Mouse (Mus musculus): ENCODE results near the gene Olfr157. TPM values are rescaled to one million over a fixed set of nuclear protein-coding genes. Genes with fewer than 3 reads are reported as not detected.
"Not testable (repeated sequence)": the region's sequence is repeated elsewhere in the genome, so short reads cannot be mapped to it uniquely, and the experiment has no call there.

The Olfr157 gene
- polyA plus RNA-seq, 1 experiment from 2014 or later = not detected

DNA sequence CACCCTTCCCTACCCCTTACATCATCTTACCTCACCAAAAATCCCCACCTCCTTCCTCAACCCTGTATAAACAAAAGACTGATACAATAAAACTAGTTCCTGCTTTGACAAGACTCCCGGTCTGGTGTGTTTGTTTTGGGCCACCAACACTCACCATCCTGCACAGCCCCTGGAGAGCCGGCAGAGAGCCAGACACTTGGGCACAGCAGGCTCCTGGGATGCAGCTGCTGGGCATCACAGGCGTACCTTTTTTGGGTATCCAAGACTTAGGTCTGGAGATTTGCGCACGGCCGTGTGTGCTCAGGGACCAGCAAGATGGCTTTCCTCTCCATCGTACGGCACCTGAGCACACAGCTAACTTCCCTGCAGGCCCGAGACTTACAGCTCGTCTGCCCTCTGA, 19.9 kb upstream of the Olfr157 start:
- Histone ChIP-seq H3K9me3 (no peaks in the 10 kb centered on the region), H3K27me3 (replicated peaks) (no peaks in the 10 kb centered on the region), H3K36me3 (no peaks in the 10 kb centered on the region), H3K27ac (no peak overlapping the region), H3K4me1 (no peaks in the 10 kb centered on the region), H3K4me2 (no peak overlapping the region), H3K4me3 (replicated peaks) (no peak overlapping the region), H3K9ac (no peak overlapping the region)
- 73% methylated on average over 10 of the region's 10 CpGs for WGBS
- no peak for ATAC-seq (ENCODE audit: insufficient read depth, low FRiP score, low read depth)

DNA sequence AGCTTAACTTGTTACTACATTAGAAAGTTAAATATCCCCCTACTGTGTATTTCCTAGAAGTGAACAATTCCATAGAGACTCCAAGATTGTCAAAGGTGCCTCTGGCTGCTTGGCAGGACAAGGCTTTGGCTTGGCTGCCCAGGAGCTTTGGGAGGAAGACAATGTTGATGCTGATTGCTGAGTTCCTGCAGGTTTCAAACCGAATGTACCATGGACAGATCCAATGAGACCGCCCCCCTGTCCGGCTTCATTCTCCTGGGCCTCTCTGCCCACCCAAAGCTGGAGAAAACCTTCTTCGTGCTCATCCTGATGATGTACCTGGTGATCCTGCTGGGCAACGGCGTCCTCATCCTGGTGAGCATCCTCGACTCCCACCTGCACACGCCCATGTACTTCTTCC, 14.1 kb upstream of the Olfr157 start:
- no peak overlapping the region for H3K4me2 ChIP-seq
- no peak overlapping the region for H3K4me3 ChIP-seq (replicated peaks)
- WGBS = 68% methylated on average over 8 of the region's 8 CpGs
- no peak overlapping the region for H3K27ac ChIP-seq
- H3K9ac ChIP-seq = no peak overlapping the region
- H3K36me3 ChIP-seq = no peaks in the 10 kb centered on the region
- no peaks in the 10 kb centered on the region for H3K9me3 ChIP-seq
- no peak for ATAC-seq (ENCODE audit: insufficient read depth, low FRiP score, low read depth)
- H3K4me1 ChIP-seq = no peaks in the 10 kb centered on the region
- no peaks in the 10 kb centered on the region for H3K27me3 ChIP-seq (replicated peaks)

DNA sequence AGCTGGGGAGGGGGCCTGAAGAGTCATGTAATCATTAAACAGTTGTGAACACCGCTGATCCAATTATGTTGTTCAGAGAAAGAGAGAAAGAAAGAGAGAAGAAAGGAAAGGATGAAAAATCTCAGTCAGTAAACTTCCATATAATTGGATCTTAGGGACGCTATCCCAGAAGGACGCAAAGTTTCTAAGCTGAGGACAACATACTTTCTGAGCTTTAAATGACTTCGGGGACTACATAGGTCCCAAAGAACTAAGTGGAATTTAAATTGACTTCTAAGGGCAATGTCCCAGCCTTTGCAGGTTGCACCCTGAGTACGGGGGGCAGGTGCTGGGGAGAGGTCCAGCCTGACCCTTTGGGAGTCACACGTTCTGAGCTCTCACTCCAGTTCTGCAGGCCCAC, 11.3 kb upstream of the Olfr157 start, which contains the start of gene Olfr155:
Olfr155 (plus strand) TSS at position 301 of the 400 bp plus-strand sequence.
- Histone ChIP-seq H3K36me3 (no peaks in the 10 kb centered on the region), H3K4me2 (no peak within 1 kb of the TSS), H3K9ac (no peak within 1 kb of the TSS), H3K4me3 (replicated peaks) (no peak within 1 kb of the TSS), H3K4me1 (no peaks in the 10 kb centered on the region), H3K27me3 (replicated peaks) (no peaks in the 10 kb centered on the region), H3K27ac (no peak within 1 kb of the TSS), H3K9me3 (no peaks in the 10 kb centered on the region)
- 87% methylated on average over 6 of the region's 6 CpGs for WGBS
- ATAC-seq (ENCODE audit: insufficient read depth, low FRiP score, low read depth) = no peak

DNA sequence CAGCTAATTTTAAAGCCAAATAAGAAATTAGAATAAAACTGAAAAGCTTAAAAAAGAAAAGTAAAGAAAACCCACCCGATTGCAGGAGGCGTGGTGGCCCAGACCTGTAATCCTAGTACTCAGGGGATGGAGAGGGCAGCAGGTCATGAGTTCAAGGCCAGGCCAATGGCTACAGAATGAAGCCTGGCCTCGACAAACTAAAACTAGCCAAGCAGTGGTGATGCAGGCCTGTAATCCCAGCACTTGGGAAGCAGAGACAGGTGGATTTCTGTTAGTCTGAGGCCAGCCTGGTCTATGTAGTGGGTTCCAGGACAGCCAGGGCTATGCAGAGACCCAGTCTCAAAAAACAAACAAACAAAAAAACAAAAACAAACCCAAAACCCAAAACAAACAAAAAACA, 1.7 kb downstream of the Olfr157 start:
- 54% methylated on average over 3 of the region's 3 CpGs for WGBS
- no peak for ATAC-seq (ENCODE audit: insufficient read depth, low FRiP score, low read depth)
- Histone ChIP-seq H3K36me3 (no peaks in the 10 kb centered on the region), H3K27me3 (replicated peaks) (no peaks in the 10 kb centered on the region), H3K27ac (no peak overlapping the region), H3K9ac (no peak overlapping the region), H3K4me3 (replicated peaks) (no peak overlapping the region), H3K4me1 (no peaks in the 10 kb centered on the region), H3K4me2 (no peak overlapping the region), H3K9me3 (no peaks in the 10 kb centered on the region)

DNA sequence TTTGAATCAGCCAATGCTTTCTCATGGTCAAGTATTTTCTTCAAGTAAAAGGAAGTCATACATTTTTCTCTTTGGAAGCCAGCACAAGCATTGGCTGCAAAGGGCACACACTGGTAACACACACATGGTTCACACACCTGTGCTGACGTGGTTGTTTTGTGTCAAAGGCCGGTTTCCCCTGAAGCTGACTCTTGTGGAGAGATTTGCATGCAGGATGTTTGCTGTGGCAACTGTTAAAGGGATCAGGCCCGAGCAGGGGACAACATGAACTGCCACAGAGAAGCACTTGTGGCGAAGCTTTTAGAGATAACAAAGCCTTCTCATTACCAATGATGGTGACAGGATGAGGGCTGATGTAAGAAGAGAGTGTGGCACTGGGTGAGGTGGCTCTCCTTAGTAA, 5.3 kb downstream of the Olfr157 start:
- Histone ChIP-seq H3K4me2 (no peak overlapping the region), H3K27me3 (replicated peaks) (no peaks in the 10 kb centered on the region), H3K9ac (no peak overlapping the region), H3K9me3 (no peaks in the 10 kb centered on the region), H3K36me3 (no peaks in the 10 kb centered on the region), H3K27ac (no peak overlapping the region), H3K4me1 (no peaks in the 10 kb centered on the region), H3K4me3 (replicated peaks) (no peak overlapping the region)
- WGBS = 54% methylated on average over 4 of the region's 4 CpGs
- ATAC-seq (ENCODE audit: insufficient read depth, low FRiP score, low read depth) = no peak

DNA sequence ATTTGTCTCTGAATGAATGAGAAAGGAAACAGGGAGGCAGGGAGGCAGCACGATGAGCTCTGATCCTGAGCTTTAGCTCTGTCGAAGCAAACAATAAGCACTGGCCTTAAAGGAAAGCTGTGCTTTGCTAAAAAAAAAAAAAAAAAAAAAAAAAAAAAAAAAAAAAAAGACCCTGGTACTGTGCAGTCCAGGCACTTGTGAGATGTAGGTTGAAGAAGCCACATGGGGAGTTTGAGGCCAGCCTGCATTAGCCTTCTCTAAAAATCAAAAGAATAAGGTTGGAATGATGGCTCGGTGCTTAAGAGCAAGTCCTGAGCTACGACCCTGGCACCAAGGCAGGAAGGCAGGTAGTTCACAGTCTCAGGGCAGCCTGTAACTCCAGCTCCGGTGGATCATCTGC, 6.2 kb downstream of the Olfr157 start:
- Histone ChIP-seq H3K4me3 (replicated peaks) (no peak overlapping the region), H3K27me3 (replicated peaks) (no peaks in the 10 kb centered on the region), H3K9me3 (no peaks in the 10 kb centered on the region), H3K4me2 (no peak overlapping the region), H3K36me3 (no peaks in the 10 kb centered on the region), H3K27ac (no peak overlapping the region), H3K9ac (no peak overlapping the region), H3K4me1 (no peaks in the 10 kb centered on the region)
- 65% methylated on average over 5 of the region's 5 CpGs for WGBS
- ATAC-seq (ENCODE audit: insufficient read depth, low FRiP score, low read depth) = no peak

DNA sequence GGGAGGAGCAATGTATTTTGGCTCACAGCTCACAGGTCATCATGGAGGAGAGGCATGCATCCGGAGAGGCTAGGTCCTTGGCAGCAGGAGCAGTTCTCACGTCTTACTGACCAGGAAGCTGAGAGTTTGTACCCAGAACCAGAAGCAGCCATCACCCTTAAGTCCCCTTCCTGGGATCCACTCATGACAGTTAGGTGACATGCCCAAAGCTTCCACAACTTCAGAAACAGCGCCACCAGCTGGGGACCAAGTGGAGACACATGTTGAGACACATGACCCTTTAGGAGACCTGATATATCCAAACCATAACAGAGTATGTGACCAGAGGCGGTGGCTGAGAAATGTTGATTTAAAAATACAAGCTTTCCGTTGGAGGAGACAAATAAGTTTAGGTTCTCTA, 8.0 kb downstream of the Olfr157 start:
- H3K36me3 ChIP-seq = no peaks in the 10 kb centered on the region
- 70% methylated on average over 5 of the region's 5 CpGs for WGBS
- ATAC-seq (ENCODE audit: insufficient read depth, low FRiP score, low read depth) = no peak
- no peak overlapping the region for H3K27ac ChIP-seq
- H3K4me1 ChIP-seq = no peaks in the 10 kb centered on the region
- H3K4me2 ChIP-seq = no peak overlapping the region
- H3K9ac ChIP-seq = no peak overlapping the region
- H3K4me3 ChIP-seq (replicated peaks) = no peak overlapping the region
- H3K27me3 ChIP-seq (replicated peaks) = no peaks in the 10 kb centered on the region
- no peaks in the 10 kb centered on the region for H3K9me3 ChIP-seq

DNA sequence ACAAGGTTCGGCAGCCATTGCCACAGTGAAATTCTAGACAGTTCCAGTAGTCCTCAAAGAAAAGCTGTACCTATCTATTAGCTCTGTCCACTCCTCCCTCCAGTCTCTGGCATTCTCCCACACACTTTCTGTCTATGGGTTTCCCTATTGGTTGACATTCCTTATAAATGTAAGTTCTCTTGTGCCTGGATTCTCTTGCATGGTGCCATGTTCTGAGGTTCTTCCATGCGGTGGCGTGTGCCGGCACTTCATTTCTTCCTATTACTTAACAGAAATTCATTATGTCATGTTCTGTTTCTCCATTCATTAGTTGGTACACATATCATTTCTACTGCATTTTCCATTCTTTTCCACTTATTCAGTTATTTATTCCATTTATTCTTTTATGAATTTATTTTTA, 11.2 kb downstream of the Olfr157 start:
- no peaks in the 10 kb centered on the region for H3K4me1 ChIP-seq
- no peak for ATAC-seq (ENCODE audit: insufficient read depth, low FRiP score, low read depth)

DNA sequence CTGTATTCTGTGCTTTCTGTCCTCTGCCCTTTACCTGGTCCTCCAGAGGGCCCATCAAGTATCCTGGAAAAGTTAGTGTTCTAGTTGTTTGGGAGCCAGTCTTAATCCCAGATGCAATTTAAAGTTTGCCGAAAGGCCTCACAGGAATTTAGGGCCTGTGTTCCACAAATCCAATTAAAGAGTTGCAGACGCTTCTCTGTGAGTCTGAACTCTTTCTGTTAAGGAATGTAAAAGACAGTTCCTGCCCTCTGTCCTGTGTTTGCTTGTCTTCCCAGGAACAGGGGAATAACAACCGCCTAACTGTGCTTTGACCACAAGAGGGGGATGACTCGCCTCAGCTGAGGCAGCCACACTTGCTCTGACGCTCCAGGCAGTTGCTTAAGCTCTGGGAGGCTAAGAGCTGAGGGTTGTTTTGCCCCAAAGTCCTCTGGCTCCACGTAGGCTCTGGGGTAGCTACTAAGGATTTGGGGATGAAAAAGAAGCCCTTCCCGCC, 16.1 kb downstream of the Olfr157 start, which contains the start of gene Olfr156:
Olfr156 (minus strand) TSS at position 51 of the 493 bp plus-strand sequence.
- WGBS = 20% methylated on average over 7 of the region's 7 CpGs
- Histone ChIP-seq H3K4me2 (no peak within 1 kb of the TSS), H3K4me1 (no peaks in the 10 kb centered on the region), H3K27me3 (replicated peaks) (no peaks in the 10 kb centered on the region; the same call in 1 of the 2 replicates), H3K9me3 (no peaks in the 10 kb centered on the region), H3K27ac (no peak within 1 kb of the TSS), H3K9ac (no peak within 1 kb of the TSS), H3K36me3 (no peaks in the 10 kb centered on the region), H3K4me3 (replicated peaks) (no peak within 1 kb of the TSS)
- no peak for ATAC-seq (ENCODE audit: insufficient read depth, low FRiP score, low read depth)

More for the DNA sequence above, 11.2 kb downstream of the Olfr157 start:
- Histone ChIP-seq H3K27me3 (replicated peaks) (no peaks in the 10 kb centered on the region; the same call in 1 of the 2 replicates), H3K9me3 (no peaks in the 10 kb centered on the region), H3K9ac (no peak overlapping the region), H3K36me3 (no peaks in the 10 kb centered on the region), H3K27ac (no peak overlapping the region), H3K4me2 (no peak overlapping the region), H3K4me3 (replicated peaks) (no peak overlapping the region)
- WGBS = 86% methylated on average over 4 of the region's 4 CpGs

DNA sequence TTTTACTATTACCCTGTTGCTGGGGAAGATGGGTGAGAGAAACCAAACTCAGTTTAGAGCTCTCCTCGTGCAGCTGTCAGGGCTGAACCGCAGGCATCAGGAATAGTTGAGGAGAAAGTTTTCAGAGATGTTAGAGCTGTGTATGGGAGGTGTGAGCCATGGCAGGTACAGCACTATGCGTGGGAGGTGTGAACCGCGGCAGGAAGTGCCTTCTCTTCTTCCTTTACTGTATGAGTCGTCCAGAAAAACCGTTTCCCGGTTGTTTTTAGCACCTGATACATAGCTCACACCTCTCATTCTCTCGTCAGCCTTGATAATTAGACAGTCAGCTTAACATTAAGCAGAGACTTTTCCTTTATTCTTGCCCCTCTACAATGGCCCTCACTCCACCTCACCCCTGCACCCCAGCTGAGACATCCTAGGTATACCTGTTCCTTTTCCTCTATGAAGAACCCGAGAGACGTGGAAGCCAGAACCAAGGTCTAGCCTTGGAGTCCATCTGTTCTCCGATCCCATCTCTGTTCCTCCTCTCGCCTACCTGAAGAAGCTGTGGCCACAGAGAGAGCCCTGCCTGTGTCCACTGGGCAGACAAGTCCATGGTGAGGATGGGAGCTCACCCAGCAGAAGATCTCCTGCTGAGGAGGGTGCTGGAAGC, 17.0 kb downstream of the Olfr157 start:
- WGBS = 75% methylated on average over 13 of the region's 13 CpGs
- no peak overlapping the region for H3K4me3 ChIP-seq (replicated peaks)
- no peaks in the 10 kb centered on the region; the same call in 1 of the 2 replicates for H3K27me3 ChIP-seq (replicated peaks)

DNA sequence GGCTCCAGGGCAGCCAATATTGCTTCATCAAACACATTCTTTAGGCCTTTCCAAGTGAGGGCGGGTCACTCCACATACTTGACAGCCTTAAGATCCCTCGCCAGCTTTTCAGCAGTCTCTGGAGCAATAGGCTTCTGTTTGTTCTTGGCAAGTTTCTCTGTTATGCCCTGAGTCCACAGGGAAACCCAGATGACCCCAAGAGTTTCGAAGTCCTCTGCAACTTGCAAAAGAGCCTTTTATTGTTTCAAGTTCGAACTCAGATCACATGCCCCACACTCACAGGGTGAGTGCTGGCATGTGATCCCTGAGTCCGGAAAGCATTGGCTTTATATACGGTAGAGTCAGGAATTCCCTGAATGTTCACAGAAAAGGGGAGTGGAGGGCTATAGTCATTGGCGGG, 41.1 kb downstream of the Olfr157 start:
- no peak for ATAC-seq (ENCODE audit: insufficient read depth, low FRiP score, low read depth)
- no peak overlapping the region for H3K4me3 ChIP-seq (replicated peaks)
- 69% methylated on average over 7 of the region's 7 CpGs for WGBS
- H3K4me1 ChIP-seq = no peaks in the 10 kb centered on the region
- H3K9ac ChIP-seq = no peak overlapping the region
- no peak overlapping the region for H3K27ac ChIP-seq
- no peaks in the 10 kb centered on the region for H3K36me3 ChIP-seq
- no peaks in the 10 kb centered on the region for H3K27me3 ChIP-seq (replicated peaks)
- H3K9me3 ChIP-seq = no peaks in the 10 kb centered on the region
- no peak overlapping the region for H3K4me2 ChIP-seq

More for the DNA sequence above, 17.0 kb downstream of the Olfr157 start:
- Histone ChIP-seq H3K9ac (no peak overlapping the region), H3K4me1 (no peaks in the 10 kb centered on the region), H3K9me3 (no peaks in the 10 kb centered on the region), H3K4me2 (no peak overlapping the region), H3K27ac (no peak overlapping the region), H3K36me3 (no peaks in the 10 kb centered on the region)
- ATAC-seq (ENCODE audit: insufficient read depth, low FRiP score, low read depth) = no peak

DNA sequence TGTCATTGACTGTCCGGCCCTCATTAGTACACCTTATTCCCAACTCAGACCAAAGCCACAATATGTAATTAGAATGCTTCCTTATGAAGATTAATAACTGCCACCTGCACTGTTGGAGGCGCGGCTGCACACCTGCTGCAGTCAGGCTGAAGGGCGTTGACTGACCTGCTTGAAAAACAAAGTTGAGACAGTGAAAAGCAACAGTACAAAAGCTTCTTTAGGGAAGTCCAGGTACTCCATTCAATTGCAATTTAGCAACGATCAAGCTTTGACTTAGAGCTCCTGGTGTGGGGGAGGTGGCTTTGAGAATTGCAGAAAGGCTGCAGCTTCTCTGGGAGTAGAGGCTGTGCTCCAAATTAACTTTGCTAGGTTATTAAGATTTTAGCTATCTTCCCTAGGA, 44.2 kb downstream of the Olfr157 start:
- not testable (repeated sequence) for ATAC-seq (ENCODE audit: insufficient read depth, low FRiP score, low read depth)
- 80% methylated on average over 5 of the region's 5 CpGs for WGBS

More for the DNA sequence above, 44.2 kb downstream of the Olfr157 start:
- H3K9me3 ChIP-seq; H3K27ac ChIP-seq; H3K27me3 ChIP-seq (replicated peaks); H3K9ac ChIP-seq; H3K4me2 ChIP-seq; H3K36me3 ChIP-seq; H3K4me3 ChIP-seq (replicated peaks); H3K4me1 ChIP-seq: not testable (repeated sequence)
